Mouse (Mus musculus): Measurements from ENCODE around the gene Nup107. TPM values are rescaled to one million over a fixed set of nuclear protein-coding genes. Genes with fewer than 3 reads are reported as not detected.

Gene Nup107
- total RNA-seq, 2 experiments from 2014 or later = 5.8 to 6.6 TPM

DNA sequence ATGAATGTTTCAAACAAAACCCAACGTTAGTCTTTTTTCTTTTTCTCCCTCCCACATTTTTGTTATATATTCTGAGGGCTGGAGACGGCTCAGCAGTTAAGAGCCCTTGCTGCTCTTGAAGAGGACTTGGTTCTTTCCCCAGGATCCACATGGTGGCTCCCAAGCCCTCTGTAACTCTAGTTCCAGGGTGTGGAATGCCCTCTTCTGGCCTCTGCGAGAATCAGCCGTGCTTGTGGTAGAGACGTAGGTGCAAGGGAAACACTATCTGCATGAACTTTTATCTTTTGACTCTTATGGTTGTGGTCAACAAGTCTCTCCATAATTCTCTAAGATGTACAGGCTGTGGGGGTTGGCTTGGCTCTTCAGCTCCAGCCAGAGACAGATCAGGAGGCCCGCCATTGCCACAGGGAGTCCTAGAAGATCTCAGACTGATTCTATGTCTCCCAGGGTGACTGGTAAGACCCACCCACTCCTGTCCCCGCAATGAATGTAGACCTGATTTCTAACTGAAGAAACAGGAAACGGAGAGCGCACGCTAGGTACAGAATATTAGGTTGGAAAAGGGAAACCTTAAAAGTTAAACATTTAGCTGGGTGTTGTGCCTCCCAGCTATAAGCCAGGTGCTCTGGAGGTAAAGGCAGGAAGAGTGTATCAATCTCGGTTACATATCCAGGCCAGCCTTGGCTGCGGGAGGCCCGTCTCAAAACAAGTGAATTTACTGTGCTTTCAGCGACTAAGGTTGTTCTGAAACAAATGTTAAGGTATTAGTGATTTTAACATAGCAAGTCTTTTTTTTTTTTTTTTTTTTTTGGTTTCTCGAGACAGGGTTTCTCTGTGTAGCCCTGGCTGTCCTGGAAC, 61.0 kb downstream of the Nup107 start:
- TF ChIP-seq CTCF (IDR thresholded peaks at IDR 0.05) = peak; percentile 71
- Histone ChIP-seq H3K4me3 (no peak overlapping the region), H3K27ac (no peak overlapping the region)
- peak; percentile 53 for DNase-seq
- intact Hi-C loops (cut with DNase I) = no loop called here

DNA sequence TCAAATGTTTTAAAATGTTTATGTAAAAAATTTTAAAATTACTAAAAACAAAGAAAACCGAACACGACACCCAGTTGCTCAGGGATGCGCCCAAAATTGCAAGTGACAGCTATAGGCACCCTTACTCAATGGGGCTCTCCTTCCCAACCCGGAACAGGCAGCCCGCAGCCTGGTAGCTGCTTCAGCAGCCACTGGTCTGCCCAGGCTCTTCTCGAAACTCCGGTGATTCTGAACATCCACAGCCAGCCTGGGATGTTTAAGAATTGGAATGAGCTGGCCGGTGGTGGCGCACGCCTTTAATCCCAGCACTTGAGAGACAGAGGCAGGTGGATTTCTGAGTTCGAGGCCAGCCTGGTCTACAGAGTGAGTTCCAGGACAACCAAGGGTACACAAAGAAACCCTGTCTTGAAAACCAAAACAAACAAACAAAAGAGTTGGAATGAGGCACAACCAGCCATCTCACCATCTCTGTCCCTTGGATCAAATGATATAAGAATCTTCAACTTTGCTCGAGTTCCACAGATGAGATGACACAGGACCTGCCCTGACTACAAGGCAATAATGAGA, 61.8 kb downstream of the Nup107 start:
- TF ChIP-seq CTCF (IDR thresholded peaks at IDR 0.05) = no peak
- Histone ChIP-seq H3K27ac (no peak overlapping the region), H3K4me3 (no peak overlapping the region)
- DNase-seq = no peak
- intact Hi-C loops (cut with DNase I) = no loop called here

DNA sequence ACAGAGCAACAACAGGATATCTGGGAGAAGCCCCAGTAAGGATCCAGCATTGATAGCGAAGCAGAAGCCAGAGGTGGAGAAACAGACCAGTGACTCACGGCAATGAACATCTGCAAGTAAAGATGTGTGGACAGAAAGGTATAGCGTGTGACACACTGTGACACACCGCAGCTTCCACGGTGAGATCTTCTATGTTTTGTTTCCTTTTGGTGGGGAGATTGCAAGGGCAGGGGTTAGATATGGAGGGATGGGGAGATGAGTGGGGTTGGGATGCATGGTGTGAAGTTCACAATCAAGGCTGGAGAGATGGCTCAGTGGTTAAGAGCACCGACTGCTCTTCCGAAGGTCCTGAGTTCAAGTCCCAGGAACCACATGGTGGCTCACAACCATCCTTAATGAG, 62.4 kb downstream of the Nup107 start:
- intact Hi-C loops (cut with DNase I) = no loop called here
- Histone ChIP-seq H3K27ac (no peak overlapping the region), H3K4me3 (no peak overlapping the region)
- TF ChIP-seq CTCF (IDR thresholded peaks at IDR 0.05) = no peak
- DNase-seq = no peak

DNA sequence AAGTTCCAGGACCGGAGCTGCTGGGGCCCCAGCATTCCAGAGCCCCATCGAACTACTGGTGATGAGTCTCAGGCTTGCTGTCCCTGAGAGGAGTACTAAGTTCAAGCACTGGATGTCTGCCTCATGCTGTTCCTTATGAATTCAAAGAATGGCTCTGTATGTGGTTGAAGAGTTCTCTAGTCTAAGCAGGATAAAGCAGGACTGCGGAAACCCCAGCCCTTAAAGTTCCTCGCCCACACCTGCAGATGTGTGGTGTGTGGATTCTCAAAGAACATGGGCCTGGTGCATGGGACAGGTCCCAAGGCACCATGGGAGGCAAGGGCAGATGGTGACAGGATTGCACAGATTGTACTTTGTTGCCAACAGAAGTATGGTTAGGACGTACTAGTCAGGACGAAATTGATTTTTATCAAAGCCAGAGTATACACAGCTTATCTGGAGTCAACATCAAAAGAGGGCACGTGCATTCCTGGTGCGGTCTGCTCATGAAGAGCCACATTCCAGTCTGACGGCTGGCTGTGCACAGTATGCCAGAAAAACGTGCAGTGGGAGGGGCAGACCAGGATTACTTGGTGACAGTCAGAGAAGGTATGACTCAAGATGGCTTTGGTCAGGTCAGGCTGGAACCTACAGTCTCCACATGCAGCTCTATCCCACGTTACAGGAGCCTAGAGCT, 63.2 kb downstream of the Nup107 start:
- intact Hi-C loops (cut with DNase I) = no loop called here
- Histone ChIP-seq H3K4me3 (no peak overlapping the region), H3K27ac (no peak overlapping the region)
- no peak for TF ChIP-seq CTCF (IDR thresholded peaks at IDR 0.05)
- no peak for DNase-seq

DNA sequence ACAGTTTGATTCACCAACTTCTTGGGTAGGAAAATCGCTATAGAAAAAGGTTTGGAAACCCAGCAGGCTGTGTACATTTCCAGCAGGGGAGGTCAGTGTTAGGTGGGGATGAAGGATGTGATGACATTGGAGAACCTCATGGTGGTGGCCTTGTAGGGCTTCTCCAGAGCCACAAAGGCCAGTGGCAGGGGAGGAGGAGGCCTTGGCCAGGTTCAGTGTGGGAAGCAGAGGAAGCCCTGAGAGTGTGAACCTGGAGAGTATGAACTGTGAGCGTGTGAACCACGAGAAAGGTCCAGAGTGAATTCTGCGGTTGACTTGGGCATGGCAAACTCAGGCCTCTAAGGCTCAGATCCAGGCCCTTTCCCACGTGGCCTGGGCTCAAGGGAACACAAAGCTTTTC, 63.9 kb downstream of the Nup107 start:
- DNase-seq = no peak
- Histone ChIP-seq H3K27ac (no peak overlapping the region), H3K4me3 (no peak overlapping the region)
- intact Hi-C loops (cut with DNase I) = no loop called here
- TF ChIP-seq CTCF (IDR thresholded peaks at IDR 0.05) = no peak

DNA sequence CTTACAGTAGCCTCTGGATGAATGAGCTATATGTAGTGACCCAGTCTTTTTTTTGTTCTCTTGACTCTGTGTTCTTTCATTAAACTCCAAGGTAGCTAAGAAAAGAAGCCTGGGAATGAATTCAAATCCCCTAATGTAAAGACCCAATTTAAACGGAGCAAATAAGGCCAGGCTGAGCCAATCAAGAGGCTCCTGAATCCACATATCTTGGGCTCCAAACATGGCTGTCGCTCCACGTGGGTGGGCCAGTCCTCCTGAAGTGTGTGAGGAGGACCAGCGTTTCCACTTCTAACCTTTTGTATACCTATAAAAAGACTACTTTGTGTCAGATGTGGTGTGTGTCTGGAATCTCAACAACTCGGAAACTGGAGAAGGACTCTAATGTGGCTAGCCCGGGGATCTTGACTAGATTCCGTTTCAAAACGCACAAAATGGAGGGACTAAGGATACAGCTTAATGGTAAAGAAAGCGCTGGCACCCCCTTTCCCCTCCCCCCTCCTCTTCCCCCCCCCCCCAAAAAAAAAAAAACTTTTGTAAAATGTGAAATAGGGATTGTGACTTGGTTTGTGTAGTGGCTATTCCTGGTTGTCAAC, 64.9 kb downstream of the Nup107 start:
- intact Hi-C loops (cut with DNase I) = no loop called here
- DNase-seq = no peak
- no peak for TF ChIP-seq CTCF (IDR thresholded peaks at IDR 0.05)
- Histone ChIP-seq H3K4me3 (no peak overlapping the region), H3K27ac (no peak overlapping the region)

DNA sequence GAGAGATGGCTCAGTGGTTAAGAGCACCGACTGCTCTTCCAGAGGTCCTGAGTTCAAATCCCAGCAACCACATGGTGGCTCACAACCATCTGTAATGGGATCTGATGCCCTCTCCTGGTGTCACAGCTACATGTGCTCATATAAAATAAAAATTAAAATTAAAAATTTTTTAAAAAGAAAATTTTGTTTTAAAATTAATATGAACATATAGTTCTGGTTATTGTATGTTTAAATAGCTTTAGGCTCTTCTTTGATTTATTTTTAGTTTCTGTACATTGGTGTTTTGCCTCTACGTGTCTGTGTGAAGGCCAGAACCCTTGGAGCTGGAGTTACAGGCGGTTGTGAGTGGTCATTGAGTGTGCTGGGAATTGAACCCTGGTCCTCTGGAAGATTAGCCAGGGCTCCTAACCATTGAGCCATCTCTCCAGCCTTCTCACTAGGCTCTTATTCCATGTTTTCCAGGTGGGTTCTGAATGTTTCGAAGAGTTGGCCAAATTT, 65.6 kb downstream of the Nup107 start:
- intact Hi-C loops (cut with DNase I) = no loop called here
- H3K27ac ChIP-seq = no peak overlapping the region

DNA sequence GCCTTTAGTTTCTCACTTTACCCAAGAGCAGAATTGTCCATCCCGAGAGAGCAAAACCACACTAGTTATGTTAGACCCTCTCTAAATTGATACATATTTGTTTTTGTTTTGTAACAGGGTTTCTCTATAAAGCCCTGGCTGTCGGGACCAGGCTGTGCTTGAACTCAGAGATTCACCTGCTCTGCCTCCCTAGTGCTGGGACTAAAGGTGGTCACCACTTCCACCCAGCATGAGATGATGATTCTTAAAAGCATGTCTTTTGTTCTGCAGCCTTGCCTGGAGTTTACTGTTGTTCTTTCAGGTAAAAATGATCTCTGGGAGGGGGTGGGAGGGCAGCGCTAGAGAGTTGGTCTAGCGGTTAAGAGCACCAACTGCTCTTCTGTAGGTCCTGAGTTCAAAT, 66.2 kb downstream of the Nup107 start:
- intact Hi-C loops (cut with DNase I) = no loop called here
- DNase-seq = no peak
- TF ChIP-seq CTCF (IDR thresholded peaks at IDR 0.05) = no peak
- no peak overlapping the region for H3K27ac ChIP-seq
- no peak overlapping the region for H3K4me3 ChIP-seq

More for the DNA sequence above, 65.6 kb downstream of the Nup107 start:
- no peak for TF ChIP-seq CTCF (IDR thresholded peaks at IDR 0.05)
- DNase-seq = no peak
- no peak overlapping the region for H3K4me3 ChIP-seq

DNA sequence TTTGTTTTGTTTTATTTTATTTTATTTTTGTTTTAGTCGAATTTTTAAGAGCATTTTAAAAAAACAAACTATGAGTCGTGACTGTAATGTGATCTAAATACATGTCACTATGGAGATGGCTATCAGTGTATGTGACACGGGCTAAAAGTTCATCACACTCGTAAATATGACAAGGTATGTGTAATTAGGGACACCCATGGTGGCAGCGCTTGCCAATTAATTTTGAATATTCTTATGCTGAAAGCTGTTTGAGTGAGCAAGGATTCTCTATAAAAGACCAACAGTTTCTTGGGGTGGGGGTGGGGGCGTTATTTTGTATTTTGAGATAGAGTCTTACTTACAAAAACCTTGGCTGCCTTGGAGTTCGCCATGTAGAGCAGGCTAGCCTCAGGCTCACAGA, 66.8 kb downstream of the Nup107 start:
- no peak for DNase-seq
- TF ChIP-seq CTCF (IDR thresholded peaks at IDR 0.05) = no peak
- Histone ChIP-seq H3K27ac (no peak overlapping the region), H3K4me3 (no peak overlapping the region)
- intact Hi-C loops (cut with DNase I) = no loop called here

DNA sequence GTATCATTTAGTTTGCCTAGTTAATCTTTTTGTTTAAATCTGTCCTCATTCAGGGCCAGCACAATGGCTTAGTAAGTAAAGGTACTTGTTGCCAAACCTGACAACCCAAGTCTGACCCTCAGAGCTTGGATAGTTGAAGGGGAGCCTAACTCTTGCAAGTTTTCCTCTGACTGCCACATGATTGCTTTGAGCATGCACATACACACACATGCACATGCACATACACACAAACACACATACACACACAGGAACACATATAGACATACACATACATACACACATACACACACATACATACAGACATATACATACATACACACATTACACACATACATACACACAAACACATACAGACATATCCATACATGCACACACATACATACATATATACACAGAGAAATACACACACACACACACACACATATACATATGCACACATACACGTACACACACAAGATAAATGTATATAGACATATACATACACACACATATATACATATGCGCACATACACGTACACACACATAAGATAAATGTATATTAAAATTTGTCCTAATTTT, 67.6 kb downstream of the Nup107 start:
- no peak for DNase-seq
- intact Hi-C loops (cut with DNase I) = no loop called here
- no peak for TF ChIP-seq CTCF (IDR thresholded peaks at IDR 0.05)

DNA sequence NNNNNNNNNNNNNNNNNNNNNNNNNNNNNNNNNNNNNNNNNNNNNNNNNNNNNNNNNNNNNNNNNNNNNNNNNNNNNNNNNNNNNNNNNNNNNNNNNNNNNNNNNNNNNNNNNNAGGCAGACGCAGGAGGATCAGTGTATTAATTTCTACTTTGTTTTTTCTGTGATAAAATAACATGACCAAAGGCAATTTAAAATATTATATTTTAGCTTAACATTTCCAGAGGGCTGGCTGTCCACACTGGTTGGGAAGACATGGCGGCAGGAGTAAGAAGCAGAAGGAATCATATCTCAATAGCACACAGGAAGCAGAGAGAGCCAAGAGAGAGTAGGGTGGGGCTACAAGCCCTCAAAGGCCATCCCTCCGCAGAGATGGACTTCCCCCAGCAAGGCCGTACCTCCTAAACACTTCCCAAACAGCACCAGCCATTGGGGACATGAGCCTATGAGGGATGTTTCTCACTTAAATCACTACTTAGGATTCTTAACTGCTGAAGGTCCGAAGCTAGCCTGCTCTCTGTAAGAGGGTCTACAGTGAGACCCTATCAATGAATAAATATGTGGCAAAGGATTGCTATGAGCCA, 68.3 kb downstream of the Nup107 start:
- intact Hi-C loops (cut with DNase I) = no loop called here
- no peak overlapping the region for H3K27ac ChIP-seq
- no peak for TF ChIP-seq CTCF (IDR thresholded peaks at IDR 0.05)
- no peak for DNase-seq
- no peak overlapping the region for H3K4me3 ChIP-seq

More for the DNA sequence above, 67.6 kb downstream of the Nup107 start:
- Histone ChIP-seq H3K27ac (no peak overlapping the region), H3K4me3 (no peak overlapping the region)
